Mouse (Mus musculus) MEL (cell line): ENCODE measurements around the gene Rab9.

Experiments used
- CTCF ChIP-seq, 3 experiments: IDR thresholded peaks in 2 of 3; conservative IDR thresholded peaks in 1 of 3; 2 replicates each; pipeline ENCODE4 v1.5.1; 2011 to 2012; ENCODE audit warnings: low read length in 3 of 3, low read depth in 2 of 3, mild to moderate bottlenecking in 2 of 3, improper control_type of control experiment in 1 of 3, inconsistent platforms in 1 of 3, mixed read lengths in 1 of 3, moderate library complexity in 1 of 3; ENCODE audit not compliant: control insufficient read depth in 1 of 3, insufficient read depth in 1 of 3, poor library complexity in 1 of 3, severe bottlenecking in 1 of 3
- ELF1 ChIP-seq: IDR thresholded peaks from 2 replicates; pipeline ENCODE4 v1.6.1; 2014; ENCODE audit warnings: low read depth, mild to moderate bottlenecking, inconsistent platforms, low read length, improper control_type of control experiment, moderate library complexity
- EP300 ChIP-seq, 2 experiments: IDR thresholded peaks; 2 replicates each; pipeline ENCODE4 v1.6.1; 2011; ENCODE audit warnings: improper control_type of control experiment in 2 of 2, low read length in 2 of 2, low read depth in 1 of 2, mild to moderate bottlenecking in 1 of 2
- GATA1 ChIP-seq: IDR thresholded peaks from 2 replicates; pipeline ENCODE4 v1.6.1; 2011; ENCODE audit warnings: low read depth, low read length, improper control_type of control experiment
- MAFK ChIP-seq: IDR thresholded peaks from 2 replicates; pipeline ENCODE4 v1.6.1; 2011; ENCODE audit warnings: low read depth, mild to moderate bottlenecking, low read length, improper control_type of control experiment, borderline replicate concordance
- POLR2A ChIP-seq, 2 experiments: IDR thresholded peaks; 2 replicates each; pipeline ENCODE4 v1.6.1; 2011 to 2012; ENCODE audit warnings: low read length in 2 of 2, mild to moderate bottlenecking in 2 of 2, control low read depth in 1 of 2, improper control_type of control experiment in 1 of 2, low read depth in 1 of 2, moderate library complexity in 1 of 2; ENCODE audit not compliant: control insufficient read depth in 1 of 2, insufficient read depth in 1 of 2, poor library complexity in 1 of 2
- TAL1 ChIP-seq: IDR thresholded peaks from 2 replicates; pipeline ENCODE4 v1.6.1; 2012; ENCODE audit warnings: mild to moderate bottlenecking, inconsistent platforms, low read length, moderate library complexity, mixed read lengths
- TBP ChIP-seq: IDR thresholded peaks from 2 replicates; pipeline ENCODE4 v1.8.0; 2011; ENCODE audit warnings: low read depth, low read length, improper control_type of control experiment
- USF2 ChIP-seq, 2 experiments: IDR thresholded peaks; 2 replicates each; pipeline ENCODE4 v1.6.1; 2011 to 2012; ENCODE audit warnings: improper control_type of control experiment in 2 of 2, low read length in 2 of 2, borderline replicate concordance in 1 of 2, inconsistent platforms in 1 of 2, low read depth in 1 of 2, mild to moderate bottlenecking in 1 of 2; ENCODE audit not compliant: insufficient read depth in 1 of 2

DNA sequence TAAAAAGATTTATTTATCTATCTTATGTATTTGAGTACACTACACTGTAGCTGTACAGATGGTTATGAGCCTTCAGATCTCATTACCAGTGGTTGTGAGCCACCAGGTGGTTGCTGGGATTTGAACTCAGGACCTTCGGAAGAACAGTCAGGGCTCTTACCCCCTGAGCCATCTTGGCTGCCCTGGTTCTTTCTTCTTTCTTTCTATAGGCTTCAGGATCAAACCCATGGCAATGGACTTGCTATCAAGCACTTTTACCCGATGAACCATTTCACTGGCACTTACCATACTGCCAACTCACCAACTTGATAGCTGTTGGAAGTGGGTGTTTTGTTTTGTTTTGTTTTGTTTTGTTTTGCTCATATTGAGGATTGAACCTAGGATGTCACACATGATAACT, 15.4 kb upstream of the Rab9 start:
- no peak for TF ChIP-seq EP300 (IDR thresholded peaks at IDR 0.05; ENCODE audit: low read depth in 1 of 2, low read length in 2 of 2)
- TF ChIP-seq CTCF (IDR thresholded peaks at IDR 0.05 in 2 of 3, conservative IDR thresholded peaks at IDR 0.05 in 1 of 3; ENCODE audit: control insufficient read depth in 1 of 3, insufficient read depth in 1 of 3, low read depth in 2 of 3, low read length in 3 of 3, poor library complexity in 1 of 3, severe bottlenecking in 1 of 3): no peak
- no peak for TF ChIP-seq USF2 (IDR thresholded peaks at IDR 0.05; ENCODE audit: borderline replicate concordance in 1 of 2, insufficient read depth in 1 of 2, low read depth in 1 of 2, low read length in 2 of 2)
- no peak for TF ChIP-seq GATA1
- no peak for TF ChIP-seq POLR2A (IDR thresholded peaks at IDR 0.05; ENCODE audit: control insufficient read depth in 1 of 2, insufficient read depth in 1 of 2, low read depth in 1 of 2, low read length in 2 of 2, poor library complexity in 1 of 2)
- peak; percentile 81 for TF ChIP-seq TBP
- no peak for TF ChIP-seq TAL1
- TF ChIP-seq ELF1: no peak
- TF ChIP-seq MAFK: no peak
